Mouse (Mus musculus) thymus, adult 2 months (tissue): Measurements from ENCODE around the gene Nhsl1. TPM values are rescaled to one million over a fixed set of nuclear protein-coding genes. Genes with fewer than 3 reads are reported as not detected.

Source experiments
- DNase-seq: peaks from one replicate; pipeline ENCODE4 v3.0.0; 2021
- H3K27ac ChIP-seq: fragments of 200-500 bp; 2 replicates; pipeline ENCODE4 v1.5.1; 2012; ENCODE audit warnings: low read length, control low read depth; ENCODE audit not compliant: control insufficient read depth, insufficient read depth
- H3K27me3 ChIP-seq: fragments of 200-500 bp; 2 replicates; pipeline ENCODE4 v1.6.1; 2012; ENCODE audit warnings: mild to moderate bottlenecking, low read length, moderate library complexity, mixed read lengths; ENCODE audit not compliant: control insufficient read depth, insufficient read depth
- H3K36me3 ChIP-seq: fragments of 200-500 bp; 2 replicates; pipeline ENCODE4 v1.6.1; 2012; ENCODE audit warnings: mild to moderate bottlenecking, low read length, moderate library complexity; ENCODE audit not compliant: control insufficient read depth, insufficient read depth
- H3K4me1 ChIP-seq: fragments of 200-500 bp; replicated peaks from 2 replicates; pipeline ENCODE4 v1.6.1; 2012; ENCODE audit warnings: low read length; ENCODE audit not compliant: control insufficient read depth, insufficient read depth
- H3K4me3 ChIP-seq: fragments of 200-500 bp; 2 replicates; pipeline ENCODE4 v1.5.1; 2012; ENCODE audit warnings: mild to moderate bottlenecking, low read length, control low read depth, moderate library complexity; ENCODE audit not compliant: control insufficient read depth, insufficient read depth
- CTCF ChIP-seq: fragments of 200-500 bp; IDR thresholded peaks from 2 replicates; pipeline ENCODE4 v1.5.1; 2012; ENCODE audit warnings: mild to moderate bottlenecking, control low read depth, low read length, moderate library complexity, borderline replicate concordance; ENCODE audit not compliant: control insufficient read depth, poor library complexity, insufficient read depth; ENCODE audit errors: extremely low read depth
- POLR2A ChIP-seq: fragments of 200-500 bp; IDR thresholded peaks from 2 replicates; pipeline ENCODE4 v1.6.1; 2012; ENCODE audit warnings: mild to moderate bottlenecking, low read length, control low read depth, moderate library complexity; ENCODE audit not compliant: control insufficient read depth, poor library complexity, insufficient read depth; ENCODE audit errors: extremely low read depth
- WGBS: fragments of 180-500 bp; shearing (Covaris S2); methylation state at CpG from one replicate; pipeline ENCODE4 v1.1.7; 2018; 5-methylcytosine and 5-hydroxymethylcytosine counted together
- polyA plus RNA-seq: library from polyadenylated mRNA; depleted of rRNA; stranded (reverse); fragments of >200 nt; gene quantifications from 2 replicates; pipeline ENCODE4 v1.2.3, GENCODE M21; 2012

The Nhsl1 gene
- polyA plus RNA-seq, 1 experiment: 18.1 TPM

- TF ChIP-seq CTCF (no peak), POLR2A (no peak)
- no peak for DNase-seq
- no peak overlapping the region for H3K27ac ChIP-seq
Measured at GRCm38 (mm10) chr10:18488239-18488803, 169.5 kb downstream of the Nhsl1 start.

GRCm38 (mm10) chr10:18489936-18490335 is 171.2 kb downstream of the Nhsl1 start:
- Histone ChIP-seq H3K36me3 (no peaks in the 10 kb centered on the region), H3K27ac (no peak overlapping the region), H3K4me1 (peaks cover 5% of the 10 kb centered on the region; the same call in 1 of the 2 replicates), H3K27me3 (no peaks in the 10 kb centered on the region), H3K4me3 (no peak overlapping the region)
- WGBS: 49% methylated on average over 10 of the region's 10 CpGs
- TF ChIP-seq CTCF (no peak), POLR2A (no peak)
- DNase-seq: no peak

More at GRCm38 (mm10) chr10:18488239-18488803, 169.5 kb downstream of the Nhsl1 start:
- Histone ChIP-seq H3K4me3 (no peak overlapping the region), H3K36me3 (no peaks in the 10 kb centered on the region), H3K4me1 (peaks cover 5% of the 10 kb centered on the region; the same call in 1 of the 2 replicates), H3K27me3 (no peaks in the 10 kb centered on the region)
- 94% methylated on average over 7 of the region's 7 CpGs for whole genome bisulfite sequencing

DNA sequence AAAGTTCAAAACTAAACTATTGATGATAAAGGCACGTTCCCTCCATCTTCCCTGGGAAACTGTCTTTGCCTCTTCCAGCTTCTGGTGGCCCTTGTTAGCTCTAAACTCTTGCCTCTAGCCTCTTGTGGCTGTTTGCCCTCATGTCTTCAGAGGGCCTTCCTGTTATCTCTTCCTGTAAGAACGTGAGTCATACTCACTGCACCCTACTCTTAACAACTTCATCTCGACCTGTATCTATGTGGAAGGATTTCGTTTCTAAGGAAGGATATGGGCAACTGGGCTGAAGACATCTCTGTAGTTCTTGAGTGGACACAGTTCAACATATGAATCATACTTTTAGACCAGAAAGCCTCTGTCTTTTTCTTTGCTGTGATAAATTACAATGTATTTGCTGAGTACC is 173.2 kb downstream of the Nhsl1 start:
- no peak for DNase-seq
- 35% methylated on average over 4 of the region's 4 CpGs for WGBS
- H3K27ac ChIP-seq: no peak overlapping the region
- H3K4me1 ChIP-seq: peaks cover 5% of the 10 kb centered on the region; the same call in 1 of the 2 replicates
- no peak overlapping the region for H3K4me3 ChIP-seq
- no peaks in the 10 kb centered on the region for H3K36me3 ChIP-seq
- no peak for TF ChIP-seq CTCF
- TF ChIP-seq POLR2A: no peak
- H3K27me3 ChIP-seq: no peaks in the 10 kb centered on the region

DNA sequence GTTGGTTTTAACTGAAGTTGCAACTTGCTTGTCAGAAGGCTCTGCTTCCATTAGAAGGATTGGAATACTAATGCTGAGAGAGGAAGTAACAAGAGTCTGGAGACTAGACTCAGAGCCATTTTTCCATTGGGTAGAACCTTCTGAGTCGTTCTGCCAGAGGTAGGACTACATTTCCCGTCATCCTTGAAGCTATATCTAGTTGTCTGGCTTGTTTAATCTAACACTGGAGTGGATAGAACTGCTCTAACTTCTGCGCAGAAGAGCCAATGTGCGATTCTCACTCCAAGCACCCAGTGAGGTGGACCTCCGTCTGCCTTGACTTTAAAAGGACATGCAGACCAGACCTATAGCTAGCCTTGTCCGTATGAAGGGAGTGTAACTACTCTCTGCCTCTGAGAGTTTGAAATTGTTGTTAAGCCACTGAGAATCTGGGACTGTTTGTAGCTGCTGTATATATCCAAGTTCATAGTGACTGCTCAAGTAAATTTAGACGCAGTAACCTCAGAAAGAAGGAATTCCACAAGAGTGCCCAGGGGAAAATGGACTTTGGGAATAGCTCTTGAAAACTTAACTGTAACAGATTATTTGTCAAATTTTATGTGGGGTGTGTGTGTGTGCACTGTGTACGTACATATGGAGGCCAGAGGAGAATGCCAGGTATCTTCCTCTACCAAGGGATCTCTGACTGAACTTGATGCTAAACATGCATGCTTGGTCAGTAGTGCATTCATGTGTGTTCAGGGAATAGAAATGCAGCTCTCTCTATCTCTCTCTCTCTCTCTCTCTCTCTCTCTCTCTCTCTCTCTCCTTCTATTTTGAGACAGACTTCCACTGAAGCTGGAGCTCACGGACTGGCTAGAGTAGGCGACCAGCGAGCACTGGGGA is 174.5 kb downstream of the Nhsl1 start:
- no peak overlapping the region for H3K27ac ChIP-seq
- TF ChIP-seq POLR2A (no peak), CTCF (no peak)

DNA sequence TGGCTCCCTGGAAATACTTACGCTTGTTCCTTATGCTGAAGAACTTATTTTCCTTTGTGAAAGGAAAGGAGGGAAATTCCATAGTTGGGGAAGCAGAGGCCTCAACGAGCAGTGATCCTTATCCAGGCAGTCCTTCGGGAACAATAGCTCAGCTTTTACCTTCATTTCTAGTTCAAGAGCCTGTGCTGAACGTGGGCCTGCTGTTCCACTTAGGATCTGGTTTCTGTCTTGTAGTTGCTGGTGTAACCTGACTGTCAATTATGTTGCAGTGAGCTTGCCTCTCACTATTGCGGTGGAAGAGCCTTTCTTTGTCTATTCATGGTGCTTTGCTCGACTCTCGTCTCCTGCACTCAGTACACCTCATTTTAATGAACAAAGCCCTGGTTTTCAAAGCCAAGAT is 175.5 kb downstream of the Nhsl1 start:
- H3K27ac ChIP-seq: no peak overlapping the region
- TF ChIP-seq POLR2A (no peak), CTCF (no peak)
- no peaks in the 10 kb centered on the region for H3K27me3 ChIP-seq
- WGBS: 88% methylated on average over 7 of the region's 7 CpGs
- no peak overlapping the region for H3K4me3 ChIP-seq
- H3K36me3 ChIP-seq: no peaks in the 10 kb centered on the region
- DNase-seq: no peak
- peaks cover 9% of the 10 kb centered on the region for H3K4me1 ChIP-seq

More for the DNA sequence above, 174.5 kb downstream of the Nhsl1 start:
- no peak for DNase-seq
- peaks cover 9% of the 10 kb centered on the region for H3K4me1 ChIP-seq
- H3K27me3 ChIP-seq: no peaks in the 10 kb centered on the region
- no peaks in the 10 kb centered on the region for H3K36me3 ChIP-seq
- H3K4me3 ChIP-seq: no peak overlapping the region
- 93% methylated on average over 11 of the region's 11 CpGs for WGBS

- Histone ChIP-seq H3K27ac (no peak overlapping the region), H3K4me3 (no peak overlapping the region), H3K36me3 (no peaks in the 10 kb centered on the region), H3K27me3 (no peaks in the 10 kb centered on the region), H3K4me1 (peaks cover 4% of the 10 kb centered on the region)
- DNase-seq: no peak
- TF ChIP-seq CTCF (no peak), POLR2A (no peak)
- 60% methylated on average over 7 of the region's 7 CpGs for WGBS
Measured at GRCm38 (mm10) chr10:18497066-18497465, 178.3 kb downstream of the Nhsl1 start.
